In genomic region chr19:14351728-14352340, GRCm38 (mm10) we compare ENCODE assay signal across 23 mouse cellular contexts.
DNase-seq lines count a peak whose midpoint lies in the region; ATAC-seq and TF ChIP-seq lines count a peak whose summit lies in the region.
"Had no signal": no experiment of that assay in that cellular context is flagged by ENCODE, and none has a peak within 500 bp of the region (broad histone marks: within the 10 kb centered on the region; RNA-seq: fewer than 3 reads in every experiment).

No protein-coding gene starts in this region.

- no peak for TF ChIP-seq CTCF in thymus, adult 2 months (IDR thresholded peaks at IDR 0.05; ENCODE audit: borderline replicate concordance, control insufficient read depth, extremely low read depth, insufficient read depth, low read length, poor library complexity)

- H3K27ac ChIP-seq in thymus, adult 2 months (ENCODE audit: control insufficient read depth, insufficient read depth, low read length), result no peak overlapping the region
- H3K27ac ChIP-seq: embryonic facial prominence, embryonic 13.5 days; hindbrain, embryonic 12.5 days; kidney, embryonic 15.5 days; limb, embryonic 12.5 days; liver, embryonic 14.5 days; neural tube, embryonic 12.5 days; stomach, postnatal 0 days had no signal

- peaks cover 7% of the 10 kb centered on the region for H3K4me1 ChIP-seq in thymus, adult 2 months (replicated peaks; ENCODE audit: control insufficient read depth, insufficient read depth, low read length)
- H3K4me1 ChIP-seq: embryonic facial prominence, embryonic 13.5 days; hindbrain, embryonic 12.5 days; kidney, embryonic 15.5 days had no signal

- no peaks in the 10 kb centered on the region for H3K27me3 ChIP-seq in thymus, adult 2 months (ENCODE audit: control insufficient read depth, insufficient read depth, low read length)
- H3K27me3 ChIP-seq: embryonic facial prominence, embryonic 13.5 days; hindbrain, embryonic 12.5 days; kidney, embryonic 15.5 days; limb, embryonic 12.5 days; neural tube, embryonic 12.5 days had no signal

- no peak overlapping the region for H3K4me3 ChIP-seq in thymus, adult 2 months (ENCODE audit: control insufficient read depth, insufficient read depth, low read length)
- H3K4me3 ChIP-seq: embryonic facial prominence, embryonic 13.5 days; heart, embryonic 12.5 days; hindbrain, embryonic 12.5 days; kidney, embryonic 15.5 days; limb, embryonic 12.5 days; neural tube, embryonic 12.5 days had no signal

- no peak for ATAC-seq in megakaryocyte progenitor cell, adult 5-6 weeks (replicated peaks; ENCODE audit: poor library complexity)
- ATAC-seq: intestine, embryonic 16.5 days had no signal

- WGBS in thymus, adult 2 months, result 20% methylated on average over 4 of the region's 4 CpGs

- DNase-seq in A20 (ENCODE audit: low read depth, low spot score), result peak; percentile 60
- peak; percentile 86 for DNase-seq in CD4-positive helper T cell, adult 2 months (ENCODE audit: low read depth, low spot score)
- DNase-seq in induced T-regulatory cell, adult 2 months (ENCODE audit: low read depth), result peak; percentile 79
- peak; percentile 9 for DNase-seq in thymus, adult 2 months
- no peak for DNase-seq in ovary, postnatal 36 days (ENCODE audit: low spot score)
- no peak for DNase-seq in right cerebral cortex, postnatal 14 days
- DNase-seq: adrenal gland, postnatal 10 days; cerebellum, adult 9-11 months; forebrain, postnatal 0 days; heart, postnatal 14 days; kidney, postnatal 4 days; layer of hippocampus, adult 9-11 months; spleen, adult 18-20 months had no signal

- H3K36me3 ChIP-seq in thymus, adult 2 months (ENCODE audit: control insufficient read depth, insufficient read depth, low read length), result no peaks in the 10 kb centered on the region
- H3K36me3 ChIP-seq: embryonic facial prominence, embryonic 13.5 days; heart, embryonic 12.5 days; hindbrain, embryonic 12.5 days; kidney, embryonic 15.5 days; limb, embryonic 12.5 days; neural tube, embryonic 12.5 days had no signal

- TF ChIP-seq POLR2A in thymus, adult 2 months (IDR thresholded peaks at IDR 0.05; ENCODE audit: control insufficient read depth, extremely low read depth, insufficient read depth, low read length, poor library complexity), result no peak

Comparison
In these comparisons a context has a peak if more than half of its experiments do, and no peak if none do; other contexts are left out.
1. DNase-seq: peak in A20 (single experiment), CD4-positive helper T cell, adult 2 months (single experiment), induced T-regulatory cell, adult 2 months (single experiment) and thymus, adult 2 months (single experiment); none in ovary, postnatal 36 days (single experiment) and right cerebral cortex, postnatal 14 days (single experiment).